Mouse (Mus musculus) ES-E14 (cell line): ENCODE measurements around the gene Hist2h2be. TPM values are rescaled to one million over a fixed set of nuclear protein-coding genes. Genes with fewer than 3 reads are reported as not detected.
"Not testable (repeated sequence)": the region's sequence is repeated elsewhere in the genome, so short reads cannot be mapped to it uniquely, and the experiment has no call there.

Source experiments
- DNase-seq: peaks from one replicate; pipeline ENCODE4 v3.0.0-alpha.2; 2013; ENCODE audit warnings: low read depth, low spot score
- H3K27ac ChIP-seq: 2 replicates; pipeline ENCODE4 v1.5.1; 2012; ENCODE audit warnings: low read depth, mild to moderate bottlenecking, low read length, moderate library complexity, mixed read lengths; ENCODE audit not compliant: poor library complexity, insufficient read depth, severe bottlenecking
- H3K36me3 ChIP-seq: 2 replicates; pipeline ENCODE4 v1.6.1; 2012; ENCODE audit warnings: mild to moderate bottlenecking, low read length, moderate library complexity, mixed read lengths; ENCODE audit not compliant: control insufficient read depth, poor library complexity, insufficient read depth, severe bottlenecking
- H3K4me1 ChIP-seq, 2 experiments: fragments of 150-350 bp in 1 of 2; sonication (generic) in 1 of 2; 2 replicates each; pipeline ENCODE4 v1.6.1; 2012; ENCODE audit warnings: low read length in 2 of 2, mild to moderate bottlenecking in 1 of 2, mixed read lengths in 1 of 2; ENCODE audit not compliant: control insufficient read depth in 2 of 2, insufficient read depth in 2 of 2, poor library complexity in 1 of 2
- H3K4me3 ChIP-seq, 2 experiments: fragments of 150-350 bp in 1 of 2; sonication (generic) in 1 of 2; 2 replicates each; pipeline ENCODE4 v1.5.1; 2012; ENCODE audit warnings: low read length in 2 of 2, low read depth in 1 of 2, mild to moderate bottlenecking in 1 of 2, mixed read lengths in 1 of 2; ENCODE audit not compliant: insufficient read depth in 1 of 2, poor library complexity in 1 of 2, severe bottlenecking in 1 of 2
- H3K9ac ChIP-seq: 2 replicates; pipeline ENCODE4 v1.6.1; 2012; ENCODE audit warnings: low read depth, mild to moderate bottlenecking, low read length, mixed read lengths; ENCODE audit not compliant: poor library complexity, insufficient read depth, severe bottlenecking
- H3K9me3 ChIP-seq: fragments of 150-350 bp; sonication (generic); 2 replicates; pipeline ENCODE4 v1.6.1; 2012; ENCODE audit warnings: low read depth, mild to moderate bottlenecking, low read length; ENCODE audit not compliant: control insufficient read depth, insufficient read depth
- CHD2 ChIP-seq: IDR thresholded peaks from 2 replicates; pipeline ENCODE4 v1.6.1; 2014; ENCODE audit warnings: mild to moderate bottlenecking, low read depth, low read length, inconsistent platforms
- HCFC1 ChIP-seq: IDR thresholded peaks from 2 replicates; pipeline ENCODE4 v1.6.1; 2012; ENCODE audit warnings: low read length, inconsistent platforms, borderline replicate concordance; ENCODE audit not compliant: insufficient read depth
- MAFK ChIP-seq: IDR thresholded peaks from 2 replicates; pipeline ENCODE4 v1.6.1; 2014; ENCODE audit warnings: mild to moderate bottlenecking, low read depth, low read length, inconsistent platforms; ENCODE audit not compliant: insufficient read depth
- ZC3H11A ChIP-seq: IDR thresholded peaks from 2 replicates; pipeline ENCODE4 v1.6.1; 2012; ENCODE audit warnings: low read depth, mild to moderate bottlenecking, inconsistent platforms, low read length, borderline replicate concordance
- ZNF384 ChIP-seq: IDR thresholded peaks from 2 replicates; pipeline ENCODE4 v1.6.1; 2012; ENCODE audit warnings: low read depth, low read length, inconsistent platforms
- in situ Hi-C, 2 experiments: fragments of 600-800 bp; cut with MboI; formaldehyde crosslinking; loops; one replicate each; pipeline ENCODE4 v1.15.1; 2025; ENCODE audit warnings: low sequenced_read_pairs in 2 of 2, inconsistent platforms in 1 of 2; ENCODE audit not compliant: unreplicated experiment in 2 of 2
- total RNA-seq: library from RNA; depleted of rRNA; stranded (reverse); fragments of 300-350 nt; gene quantifications from 2 replicates; pipeline ENCODE4 v1.2.3, GENCODE M21; 2012

The Hist2h2be gene
- total RNA-seq, 1 experiment: 0.80 TPM

DNA sequence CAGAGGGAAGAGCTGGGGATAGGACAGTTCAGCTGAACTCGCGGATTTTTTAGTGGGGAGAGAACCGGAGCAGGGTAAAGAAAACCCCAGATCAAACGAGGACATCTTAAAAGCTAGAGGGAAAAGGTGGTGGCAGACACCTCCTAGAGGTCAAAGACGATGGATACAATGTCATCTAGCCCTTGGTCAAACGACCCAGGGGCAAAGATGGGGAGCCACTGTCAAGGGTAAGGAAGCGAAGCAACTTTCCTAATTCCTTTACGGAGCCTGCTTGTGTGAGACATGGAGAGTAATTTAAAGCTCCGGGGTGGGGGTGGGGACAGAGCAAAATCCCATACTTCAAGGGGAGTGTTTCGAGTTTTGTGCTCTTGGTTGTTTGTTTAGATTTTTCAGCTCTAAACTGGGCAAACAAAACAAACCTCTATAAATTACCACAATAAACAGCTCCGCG lies 1.7 kb upstream of the Hist2h2be start:
- H3K4me3 ChIP-seq: peak overlapping the region; percentile 59 to 68
- peak overlapping the region; percentile 83 for H3K27ac ChIP-seq
- H3K36me3 ChIP-seq: no peaks in the 10 kb centered on the region
- H3K4me1 ChIP-seq: peaks cover 0 to 3% of the 10 kb centered on the region in 2 experiments; a peak in 2 of 4 replicates
- H3K9me3 ChIP-seq: no peaks in the 10 kb centered on the region
- in situ Hi-C loops: no loop called here
- no peak for DNase-seq
- peak overlapping the region; percentile 77 for H3K9ac ChIP-seq
- 0 out of 2 replicates have a peak, but pooled peaks have one; percentile 3 for TF ChIP-seq ZC3H11A
- no peak for TF ChIP-seq ZNF384
- peak; percentile 14; the same call in 1 of the 2 replicates for TF ChIP-seq CHD2

DNA sequence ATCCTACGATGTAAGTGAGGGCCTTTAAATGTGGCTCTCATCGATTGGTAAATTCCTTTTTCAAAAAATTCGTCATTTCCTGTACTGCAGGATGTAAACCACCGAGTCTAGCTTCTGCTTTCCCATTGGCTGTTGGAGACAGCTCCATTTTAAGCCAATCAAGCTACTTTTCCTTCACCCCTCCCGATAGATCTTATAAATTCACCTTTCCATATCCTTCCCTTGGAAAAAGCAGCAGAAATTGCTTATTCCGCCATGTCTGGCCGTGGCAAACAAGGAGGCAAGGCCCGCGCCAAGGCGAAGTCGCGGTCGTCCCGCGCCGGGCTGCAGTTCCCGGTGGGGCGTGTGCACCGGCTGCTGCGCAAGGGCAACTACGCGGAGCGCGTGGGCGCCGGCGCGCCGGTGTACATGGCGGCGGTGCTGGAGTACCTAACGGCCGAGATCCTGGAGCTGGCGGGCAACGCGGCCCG lies 1.2 kb upstream of the Hist2h2be start, which contains the start of the genes Bola1 and Hist2h2ab:
Gene Bola1, minus strand, starts transcription at position 49 of the 470 bp plus-strand sequence.
Gene Hist2h2ab, plus strand, starts transcription at position 205 of the 470 bp plus-strand sequence.
- no peaks in the 10 kb centered on the region for H3K36me3 ChIP-seq
- H3K9me3 ChIP-seq: no peaks in the 10 kb centered on the region
- H3K4me1 ChIP-seq: peaks cover 0 to 3% of the 10 kb centered on the region in 2 experiments; a peak in 2 of 4 replicates
- peak; percentile 3; the same call in 1 of the 2 replicates for TF ChIP-seq CHD2
- TF ChIP-seq HCFC1: 0 out of 2 replicates have a peak, but pooled peaks have one; percentile 7
- no peak for TF ChIP-seq MAFK
- in situ Hi-C loops: no loop called here
- peak within 1 kb of the TSS; percentile 75 to 77 for H3K4me3 ChIP-seq
- H3K9ac ChIP-seq: peak within 1 kb of the TSS; percentile 95
- H3K27ac ChIP-seq: peak within 1 kb of the TSS; percentile 93
- DNase-seq: no peak

DNA sequence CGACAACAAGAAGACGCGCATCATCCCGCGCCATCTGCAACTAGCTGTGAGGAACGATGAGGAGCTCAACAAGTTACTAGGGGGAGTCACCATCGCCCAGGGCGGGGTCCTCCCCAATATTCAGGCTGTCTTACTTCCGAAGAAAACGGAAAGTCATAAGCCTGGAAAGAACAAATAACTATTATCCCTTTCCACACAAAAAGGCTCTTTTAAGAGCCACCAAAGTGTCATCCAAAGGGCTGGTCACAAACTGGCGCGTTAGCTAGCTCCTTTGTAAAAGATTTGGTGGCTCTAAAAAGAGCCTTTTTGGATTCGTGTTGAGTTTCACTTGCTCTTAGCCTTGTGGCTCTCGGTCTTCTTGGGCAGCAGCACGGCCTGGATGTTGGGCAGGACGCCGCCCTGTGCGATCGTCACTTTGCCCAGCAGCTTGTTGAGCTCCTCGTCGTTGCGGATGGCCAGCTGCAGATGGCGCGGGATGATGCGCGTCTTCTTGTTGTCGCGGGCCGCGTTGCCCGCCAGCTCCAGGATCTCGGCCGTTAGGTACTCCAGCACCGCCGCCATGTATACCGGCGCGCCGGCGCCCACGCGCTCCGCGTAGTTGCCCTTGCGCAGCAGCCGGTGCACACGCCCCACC lies 671 bp upstream of the Hist2h2be start:
- H3K9me3 ChIP-seq, in situ Hi-C loops, DNase-seq, H3K4me1 ChIP-seq, H3K36me3 ChIP-seq: not testable (repeated sequence)
- Histone ChIP-seq H3K27ac (peak overlapping the region; percentile 93), H3K9ac (peak overlapping the region; percentile 95), H3K4me3 (peak overlapping the region; percentile 75 to 77)

DNA sequence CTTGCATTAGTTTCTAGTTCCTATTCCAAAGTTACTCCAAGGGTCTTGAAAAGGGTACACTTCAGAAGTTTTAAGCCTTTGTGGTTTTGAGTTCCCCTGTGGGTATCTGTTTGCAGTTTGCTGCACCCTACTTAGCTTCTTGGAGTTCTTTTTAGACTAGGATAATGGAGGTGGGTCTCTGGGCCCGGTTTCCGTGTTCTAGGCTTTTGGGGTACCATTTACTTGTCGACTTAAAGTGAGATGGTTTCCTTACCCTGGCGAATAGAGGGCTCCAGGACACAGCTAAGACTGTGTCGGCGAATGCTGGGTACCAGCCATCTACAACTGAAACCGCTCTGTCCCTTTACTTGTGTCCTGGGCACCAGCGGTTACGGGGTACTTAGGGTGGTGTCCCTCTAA lies 720 bp downstream of the Hist2h2be start:
- Histone ChIP-seq H3K9ac (peak overlapping the region; percentile 61), H3K4me3 (peak overlapping the region; percentile 55 to 75), H3K9me3 (no peaks in the 10 kb centered on the region), H3K4me1 (peaks cover 0 to 7% of the 10 kb centered on the region in 2 experiments; a peak in 2 of 4 replicates), H3K27ac (peak overlapping the region; percentile 20; the same call in 1 of the 2 replicates), H3K36me3 (no peaks in the 10 kb centered on the region)
- no peak for DNase-seq
- in situ Hi-C loops: no loop called here
- TF ChIP-seq ZC3H11A (no peak), MAFK (no peak), HCFC1 (no peak), CHD2 (no peak), ZNF384 (no peak)

DNA sequence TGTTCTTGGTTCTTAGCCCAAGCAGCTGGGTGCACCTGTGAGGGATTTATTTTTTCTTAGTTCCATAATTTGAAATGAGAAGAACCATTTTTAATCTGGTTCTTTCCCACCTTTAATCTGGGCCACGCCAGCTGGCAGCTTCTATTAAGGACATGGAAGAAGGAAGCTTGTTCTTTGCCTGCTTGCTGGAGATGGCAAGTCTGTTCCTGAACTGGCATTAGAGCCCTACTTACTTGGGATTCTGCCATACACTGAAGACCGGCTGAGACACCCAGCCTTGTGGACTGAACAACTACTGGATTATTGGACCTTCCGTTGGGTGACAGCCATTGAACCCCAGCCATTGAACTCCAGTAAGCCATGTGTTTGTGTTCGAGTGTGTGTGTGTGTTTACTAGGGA lies 1.9 kb downstream of the Hist2h2be start:
- TF ChIP-seq ZNF384 (no peak), CHD2 (no peak), ZC3H11A (no peak), MAFK (no peak), HCFC1 (no peak)
- DNase-seq: no peak
- in situ Hi-C loops: no loop called here
- Histone ChIP-seq H3K9me3 (no peaks in the 10 kb centered on the region), H3K36me3 (no peaks in the 10 kb centered on the region), H3K4me3 (no peak overlapping the region), H3K4me1 (peaks cover 0 to 11% of the 10 kb centered on the region in 2 experiments; a peak in 2 of 4 replicates), H3K9ac (no peak overlapping the region), H3K27ac (no peak overlapping the region)
